Mouse (Mus musculus): ENCODE results near the gene Ube2r2. TPM values are rescaled to one million over a fixed set of nuclear protein-coding genes. Genes with fewer than 3 reads are reported as not detected.
A peak's percentile ranks its signal among the peaks of the same experiment; 100 is the strongest.

The Ube2r2 gene
- polyA plus RNA-seq, 1 experiment from 2014 or later, result 86.1 TPM

GRCm38 (mm10) chr4:41096794-41097193 is 38.7 kb upstream of the Ube2r2 start:
- Histone ChIP-seq H3K4me2 (replicated peaks; ENCODE audit: low read depth, low read length) (peak overlapping the region; percentile 79), H3K27me3 (ENCODE audit: insufficient read depth, low read length) (peaks cover 5% of the 10 kb centered on the region), H3K36me3 (ENCODE audit: insufficient read depth, low read length) (no peaks in the 10 kb centered on the region), H3K9me3 (ENCODE audit: low read length) (no peaks in the 10 kb centered on the region), H3K4me3 (ENCODE audit: low read length) (peak overlapping the region; percentile 43), H3K4me1 (ENCODE audit: insufficient read depth, low read length) (peaks cover 24% of the 10 kb centered on the region), H3K9ac (replicated peaks; ENCODE audit: low read length) (peak overlapping the region; percentile 47; the same call in 1 of the 2 replicates), H3K27ac (ENCODE audit: low read length) (peak overlapping the region; percentile 50)
- no peak for ATAC-seq (ENCODE audit: low FRiP score, low TSS enrichment)
- WGBS, result 64% methylated on average over 5 of the region's 5 CpGs

- H3K4me1 ChIP-seq (ENCODE audit: insufficient read depth, low read length), result peaks cover 23% of the 10 kb centered on the region
- peak overlapping the region; percentile 47 for H3K9ac ChIP-seq (replicated peaks; ENCODE audit: low read length)
- no peaks in the 10 kb centered on the region for H3K9me3 ChIP-seq (ENCODE audit: low read length)
- ATAC-seq (ENCODE audit: low FRiP score, low TSS enrichment), result no peak
- peak overlapping the region; percentile 43 for H3K4me3 ChIP-seq (ENCODE audit: low read length)
- H3K4me2 ChIP-seq (replicated peaks; ENCODE audit: low read depth, low read length), result peak overlapping the region; percentile 79
- no peaks in the 10 kb centered on the region for H3K36me3 ChIP-seq (ENCODE audit: insufficient read depth, low read length)
- WGBS, result 54% methylated on average over 13 of the region's 13 CpGs
- peaks cover 5% of the 10 kb centered on the region for H3K27me3 ChIP-seq (ENCODE audit: insufficient read depth, low read length)
- peak overlapping the region; percentile 50; the same call in 1 of the 2 replicates for H3K27ac ChIP-seq (ENCODE audit: low read length)
Observed at GRCm38 (mm10) chr4:41097381-41097780, 38.2 kb upstream of the Ube2r2 start.

- Histone ChIP-seq H3K27ac (ENCODE audit: low read length) (peak within 1 kb of the TSS; percentile 50), H3K4me1 (ENCODE audit: insufficient read depth, low read length) (peaks cover 23% of the 10 kb centered on the region), H3K9me3 (ENCODE audit: low read length) (no peaks in the 10 kb centered on the region), H3K9ac (replicated peaks; ENCODE audit: low read length) (peak within 1 kb of the TSS; percentile 47), H3K27me3 (ENCODE audit: insufficient read depth, low read length) (peaks cover 5% of the 10 kb centered on the region), H3K36me3 (ENCODE audit: insufficient read depth, low read length) (no peaks in the 10 kb centered on the region), H3K4me3 (ENCODE audit: low read length) (peak within 1 kb of the TSS; percentile 43), H3K4me2 (replicated peaks; ENCODE audit: low read depth, low read length) (peak within 1 kb of the TSS; percentile 79)
- WGBS, result 1% methylated on average over 42 of the region's 42 CpGs
- ATAC-seq (ENCODE audit: low FRiP score, low TSS enrichment), result peak; percentile 33; the same call in 1 of the 2 replicates
Observed at GRCm38 (mm10) chr4:41097871-41098576, 37.5 kb upstream of the Ube2r2 start, which contains the start of gene Aqp3. Aqp3 (minus strand) TSS chr4:41098183.

GRCm38 (mm10) chr4:41098577-41098951 is 37.0 kb upstream of the Ube2r2 start:
- H3K36me3 ChIP-seq (ENCODE audit: insufficient read depth, low read length), result no peaks in the 10 kb centered on the region
- no peaks in the 10 kb centered on the region for H3K9me3 ChIP-seq (ENCODE audit: low read length)
- peaks cover 23% of the 10 kb centered on the region for H3K4me1 ChIP-seq (ENCODE audit: insufficient read depth, low read length)
- peak; percentile 24 for ATAC-seq (ENCODE audit: low FRiP score, low TSS enrichment)
- H3K4me2 ChIP-seq (replicated peaks; ENCODE audit: low read depth, low read length), result peak overlapping the region; percentile 79
- H3K9ac ChIP-seq (replicated peaks; ENCODE audit: low read length), result no peak overlapping the region
- peaks cover 5% of the 10 kb centered on the region for H3K27me3 ChIP-seq (ENCODE audit: insufficient read depth, low read length)
- no peak overlapping the region for H3K27ac ChIP-seq (ENCODE audit: low read length)
- 7% methylated on average over 11 of the region's 11 CpGs for WGBS
- peak overlapping the region; percentile 43 for H3K4me3 ChIP-seq (ENCODE audit: low read length)

- H3K9ac ChIP-seq (replicated peaks; ENCODE audit: low read length), result no peak overlapping the region
- no peaks in the 10 kb centered on the region for H3K36me3 ChIP-seq (ENCODE audit: insufficient read depth, low read length)
- peaks cover 20% of the 10 kb centered on the region for H3K4me1 ChIP-seq (ENCODE audit: insufficient read depth, low read length)
- no peak overlapping the region for H3K4me2 ChIP-seq (replicated peaks; ENCODE audit: low read depth, low read length)
- H3K27ac ChIP-seq (ENCODE audit: low read length), result no peak overlapping the region
- H3K4me3 ChIP-seq (ENCODE audit: low read length), result no peak overlapping the region
- no peaks in the 10 kb centered on the region for H3K9me3 ChIP-seq (ENCODE audit: low read length)
- H3K27me3 ChIP-seq (ENCODE audit: insufficient read depth, low read length), result peaks cover 5% of the 10 kb centered on the region
- ATAC-seq (ENCODE audit: low FRiP score, low TSS enrichment), result no peak
- 42% methylated on average over 1 of the region's 1 CpGs for WGBS
Observed at GRCm38 (mm10) chr4:41100986-41101385, 34.6 kb upstream of the Ube2r2 start.

GRCm38 (mm10) chr4:41102901-41103300 is 32.6 kb upstream of the Ube2r2 start:
- Histone ChIP-seq H3K4me1 (ENCODE audit: insufficient read depth, low read length) (peaks cover 8% of the 10 kb centered on the region), H3K4me3 (ENCODE audit: low read length) (no peak overlapping the region), H3K9ac (replicated peaks; ENCODE audit: low read length) (no peak overlapping the region), H3K36me3 (ENCODE audit: insufficient read depth, low read length) (no peaks in the 10 kb centered on the region), H3K27me3 (ENCODE audit: insufficient read depth, low read length) (no peaks in the 10 kb centered on the region), H3K4me2 (replicated peaks; ENCODE audit: low read depth, low read length) (no peak overlapping the region), H3K27ac (ENCODE audit: low read length) (no peak overlapping the region), H3K9me3 (ENCODE audit: low read length) (no peaks in the 10 kb centered on the region)
- no peak for ATAC-seq (ENCODE audit: low FRiP score, low TSS enrichment)

GRCm38 (mm10) chr4:41107440-41107839 is 28.1 kb upstream of the Ube2r2 start:
- Histone ChIP-seq H3K36me3 (ENCODE audit: insufficient read depth, low read length) (no peaks in the 10 kb centered on the region), H3K4me3 (ENCODE audit: low read length) (no peak overlapping the region), H3K9ac (replicated peaks; ENCODE audit: low read length) (no peak overlapping the region), H3K9me3 (ENCODE audit: low read length) (no peaks in the 10 kb centered on the region), H3K4me1 (ENCODE audit: insufficient read depth, low read length) (no peaks in the 10 kb centered on the region), H3K27me3 (ENCODE audit: insufficient read depth, low read length) (no peaks in the 10 kb centered on the region), H3K27ac (ENCODE audit: low read length) (no peak overlapping the region), H3K4me2 (replicated peaks; ENCODE audit: low read depth, low read length) (no peak overlapping the region)
- WGBS, result 76% methylated on average over 4 of the region's 4 CpGs
- ATAC-seq (ENCODE audit: low FRiP score, low TSS enrichment), result no peak

GRCm38 (mm10) chr4:41108717-41109425 is 26.7 kb upstream of the Ube2r2 start:
- WGBS, result 78% methylated on average over 10 of the region's 10 CpGs

GRCm38 (mm10) chr4:41114358-41115070 is 21.0 kb upstream of the Ube2r2 start:
- no peaks in the 10 kb centered on the region for H3K9me3 ChIP-seq (ENCODE audit: low read length)
- no peaks in the 10 kb centered on the region for H3K27me3 ChIP-seq (ENCODE audit: insufficient read depth, low read length)
- H3K4me3 ChIP-seq (ENCODE audit: low read length), result no peak overlapping the region
- 89% methylated on average over 9 of the region's 9 CpGs for WGBS
- no peak overlapping the region for H3K9ac ChIP-seq (replicated peaks; ENCODE audit: low read length)
- no peak overlapping the region for H3K27ac ChIP-seq (ENCODE audit: low read length)
- H3K36me3 ChIP-seq (ENCODE audit: insufficient read depth, low read length), result peaks cover 55% of the 10 kb centered on the region
- ATAC-seq (ENCODE audit: low FRiP score, low TSS enrichment), result no peak
- H3K4me2 ChIP-seq (replicated peaks; ENCODE audit: low read depth, low read length), result no peak overlapping the region
- H3K4me1 ChIP-seq (ENCODE audit: insufficient read depth, low read length), result no peaks in the 10 kb centered on the region

More at GRCm38 (mm10) chr4:41108717-41109425, 26.7 kb upstream of the Ube2r2 start:
- Histone ChIP-seq H3K27me3 (ENCODE audit: insufficient read depth, low read length) (no peaks in the 10 kb centered on the region), H3K4me3 (ENCODE audit: low read length) (no peak overlapping the region), H3K4me1 (ENCODE audit: insufficient read depth, low read length) (no peaks in the 10 kb centered on the region), H3K9ac (replicated peaks; ENCODE audit: low read length) (no peak overlapping the region), H3K4me2 (replicated peaks; ENCODE audit: low read depth, low read length) (no peak overlapping the region), H3K9me3 (ENCODE audit: low read length) (no peaks in the 10 kb centered on the region), H3K27ac (ENCODE audit: low read length) (no peak overlapping the region), H3K36me3 (ENCODE audit: insufficient read depth, low read length) (peaks cover under 1% of the 10 kb centered on the region; the same call in 1 of the 2 replicates)
- ATAC-seq (ENCODE audit: low FRiP score, low TSS enrichment), result no peak

Data from kidney, embryonic 16.5 days (tissue).